Mouse (Mus musculus): ENCODE measurements at regions not wholly inside any gene's neighbourhood (a gene's known extent, or its start where the extent isn't known, plus 50 kb on each side); places are given as distances from the start of the nearest gene placed in this dataset.

DNA sequence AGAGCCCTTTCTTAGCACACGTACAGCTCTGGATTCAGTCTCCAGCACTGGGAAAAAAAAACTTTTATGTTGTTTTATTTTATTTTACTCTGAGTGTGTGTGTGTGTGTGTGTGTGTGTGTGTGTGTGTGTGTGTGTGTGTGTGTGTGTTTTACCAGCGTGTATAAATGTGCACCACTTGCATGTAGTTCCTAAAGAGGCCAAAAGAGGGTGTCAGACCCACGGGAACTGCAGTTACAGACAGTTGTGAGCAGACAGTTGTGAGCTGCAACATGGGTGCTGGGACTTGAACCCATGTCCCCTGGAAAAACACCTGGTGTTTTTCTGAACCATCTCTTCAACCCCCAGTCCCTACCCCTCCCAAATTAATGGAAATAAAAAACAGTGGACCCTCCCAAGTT is 165.1 kb upstream of the Plekha5 start:
- Histone ChIP-seq H3K4me3 (ENCODE audit: control insufficient read depth, low read depth, low read length) (no peak overlapping the region), H3K27me3 (ENCODE audit: control insufficient read depth, insufficient read depth, low read length) (no peaks in the 10 kb centered on the region), H3K27ac (ENCODE audit: control insufficient read depth, insufficient read depth, low read depth, low read length) (no peak overlapping the region), H3K36me3 (ENCODE audit: control insufficient read depth, insufficient read depth, low read length) (no peaks in the 10 kb centered on the region), H3K4me1 (ENCODE audit: control insufficient read depth, insufficient read depth, low read length) (no peaks in the 10 kb centered on the region)
- no peak for TF ChIP-seq CTCF (IDR thresholded peaks at IDR 0.05; ENCODE audit: control insufficient read depth, insufficient read depth, insufficient replicate concordance, low read depth, low read length)
- TF ChIP-seq POLR2A (IDR thresholded peaks at IDR 0.05; ENCODE audit: control insufficient read depth, low read depth, low read length): no peak

DNA sequence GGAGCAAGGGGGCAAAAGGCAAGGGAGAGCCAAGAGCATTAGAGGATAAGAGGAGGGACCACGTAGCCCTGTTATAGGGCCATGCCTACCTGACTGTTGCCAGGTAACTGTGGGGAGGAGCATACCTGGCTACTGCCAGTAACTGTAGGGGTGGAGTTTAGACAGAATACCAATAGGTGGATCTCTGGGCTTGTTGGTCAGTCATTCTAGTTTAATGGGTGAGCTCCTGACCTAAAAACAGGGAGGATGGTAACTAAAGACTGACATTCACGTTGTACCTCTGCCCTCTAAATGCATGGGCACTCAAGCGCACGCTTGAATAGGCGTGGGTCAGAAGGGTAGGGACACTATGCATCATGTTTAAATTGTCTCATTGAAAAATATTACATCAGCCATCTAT is 165.8 kb upstream of the Plekha5 start:
- Histone ChIP-seq H3K27ac (ENCODE audit: control insufficient read depth, insufficient read depth, low read depth, low read length) (no peak overlapping the region), H3K4me1 (ENCODE audit: control insufficient read depth, insufficient read depth, low read length) (no peaks in the 10 kb centered on the region), H3K4me3 (ENCODE audit: control insufficient read depth, low read depth, low read length) (no peak overlapping the region), H3K27me3 (ENCODE audit: control insufficient read depth, insufficient read depth, low read length) (no peaks in the 10 kb centered on the region), H3K36me3 (ENCODE audit: control insufficient read depth, insufficient read depth, low read length) (no peaks in the 10 kb centered on the region)
- no peak for TF ChIP-seq CTCF (IDR thresholded peaks at IDR 0.05; ENCODE audit: control insufficient read depth, insufficient read depth, insufficient replicate concordance, low read depth, low read length)
- no peak for TF ChIP-seq POLR2A (IDR thresholded peaks at IDR 0.05; ENCODE audit: control insufficient read depth, low read depth, low read length)

DNA sequence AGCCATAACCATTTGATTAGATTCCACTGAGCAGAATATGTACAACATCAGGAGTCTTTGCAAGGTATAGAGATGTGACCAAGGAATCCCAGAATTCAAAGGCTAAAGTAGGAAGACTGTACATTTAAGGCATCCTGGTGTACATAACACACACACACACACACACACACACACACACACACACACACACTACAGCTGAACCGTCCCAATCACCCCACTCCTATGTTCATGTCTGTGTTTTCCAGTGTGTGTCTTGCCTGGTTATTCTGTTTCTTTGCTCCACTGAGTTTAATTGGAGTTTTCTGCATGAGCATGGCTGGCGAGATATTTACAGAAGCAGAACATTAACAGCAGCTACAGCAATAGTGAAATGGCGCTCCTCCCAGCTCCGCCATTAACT is 172.3 kb upstream of the Plekha5 start:
- no peak for TF ChIP-seq POLR2A (IDR thresholded peaks at IDR 0.05; ENCODE audit: control insufficient read depth, low read depth, low read length)
- no peak for TF ChIP-seq CTCF (IDR thresholded peaks at IDR 0.05; ENCODE audit: control insufficient read depth, insufficient read depth, insufficient replicate concordance, low read depth, low read length)

DNA sequence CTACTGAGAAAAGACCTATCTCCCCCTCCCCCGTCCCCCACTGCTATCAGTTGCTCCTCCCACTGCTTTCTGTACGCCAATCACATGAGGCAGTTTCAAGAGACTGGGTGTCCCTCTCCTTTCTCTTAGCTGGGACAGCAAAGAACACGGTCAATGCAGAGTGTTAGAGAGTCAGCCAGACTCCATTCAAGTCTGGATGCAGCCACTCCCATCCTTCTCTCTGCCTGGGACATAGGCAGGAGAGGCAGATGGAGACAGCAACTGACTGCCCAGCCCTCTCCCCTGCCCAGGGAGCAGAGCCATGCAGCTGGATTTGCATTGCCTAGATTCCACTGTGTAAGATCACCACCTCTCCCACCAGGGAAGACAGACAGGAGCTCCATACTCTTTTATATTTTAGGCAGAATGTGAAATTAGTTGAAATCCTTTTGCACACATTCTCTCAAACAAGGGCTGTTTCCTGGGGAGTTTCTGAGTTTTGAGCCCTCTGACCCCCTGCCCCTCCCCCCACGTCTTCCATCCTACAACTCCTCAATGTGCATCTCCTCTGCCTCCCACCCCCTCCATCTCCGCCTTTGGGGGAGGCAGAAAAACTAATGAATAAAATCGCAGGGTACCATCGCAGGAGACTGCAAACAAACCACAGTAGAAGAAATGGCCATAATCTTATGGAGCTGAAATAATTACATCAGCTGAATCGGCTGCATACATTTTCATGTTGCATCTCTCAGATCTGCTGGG is 180.3 kb upstream of the Plekha5 start:
- TF ChIP-seq POLR2A (IDR thresholded peaks at IDR 0.05; ENCODE audit: control insufficient read depth, low read depth, low read length) (no peak), CTCF (IDR thresholded peaks at IDR 0.05; ENCODE audit: control insufficient read depth, insufficient read depth, insufficient replicate concordance, low read depth, low read length) (no peak)
- no peak overlapping the region for H3K27ac ChIP-seq (ENCODE audit: control insufficient read depth, insufficient read depth, low read depth, low read length)
- no peaks in the 10 kb centered on the region; the same call in 1 of the 2 replicates for H3K4me1 ChIP-seq (ENCODE audit: control insufficient read depth, insufficient read depth, low read length)
- H3K4me3 ChIP-seq (ENCODE audit: control insufficient read depth, low read depth, low read length): no peak overlapping the region
- no peaks in the 10 kb centered on the region for H3K36me3 ChIP-seq (ENCODE audit: control insufficient read depth, insufficient read depth, low read length)
- H3K27me3 ChIP-seq (ENCODE audit: control insufficient read depth, insufficient read depth, low read length): no peaks in the 10 kb centered on the region

More for the DNA sequence above, 172.3 kb upstream of the Plekha5 start:
- H3K4me1 ChIP-seq (ENCODE audit: control insufficient read depth, insufficient read depth, low read length): no peaks in the 10 kb centered on the region
- no peaks in the 10 kb centered on the region for H3K36me3 ChIP-seq (ENCODE audit: control insufficient read depth, insufficient read depth, low read length)
- no peaks in the 10 kb centered on the region for H3K27me3 ChIP-seq (ENCODE audit: control insufficient read depth, insufficient read depth, low read length)
- H3K27ac ChIP-seq (ENCODE audit: control insufficient read depth, insufficient read depth, low read depth, low read length): no peak overlapping the region
- H3K4me3 ChIP-seq (ENCODE audit: control insufficient read depth, low read depth, low read length): no peak overlapping the region

DNA sequence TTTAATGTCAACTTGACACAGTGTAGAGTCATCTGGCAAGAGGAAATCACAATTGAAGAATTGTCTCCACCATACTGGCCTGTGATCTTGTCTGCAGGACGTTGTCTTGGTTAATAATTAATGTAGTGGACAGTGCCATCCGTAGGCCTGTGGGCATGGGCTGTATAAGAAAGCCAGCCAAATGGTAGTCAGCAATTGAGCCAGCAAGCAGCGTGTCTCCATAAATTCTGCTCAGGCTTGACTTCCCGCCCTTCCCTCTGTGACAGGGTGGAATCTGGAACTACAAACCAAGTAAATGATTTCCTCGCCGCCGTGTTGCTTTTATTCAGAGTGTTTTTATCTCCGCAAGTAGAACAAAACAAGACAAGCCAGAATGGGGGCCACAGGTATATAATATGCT is 184.5 kb upstream of the Plekha5 start:
- Histone ChIP-seq H3K27ac (ENCODE audit: control insufficient read depth, insufficient read depth, low read depth, low read length) (no peak overlapping the region), H3K4me1 (ENCODE audit: control insufficient read depth, insufficient read depth, low read length) (no peaks in the 10 kb centered on the region; the same call in 1 of the 2 replicates), H3K36me3 (ENCODE audit: control insufficient read depth, insufficient read depth, low read length) (no peaks in the 10 kb centered on the region), H3K27me3 (ENCODE audit: control insufficient read depth, insufficient read depth, low read length) (no peaks in the 10 kb centered on the region), H3K4me3 (ENCODE audit: control insufficient read depth, low read depth, low read length) (no peak overlapping the region)
- TF ChIP-seq POLR2A (IDR thresholded peaks at IDR 0.05; ENCODE audit: control insufficient read depth, low read depth, low read length): no peak
- TF ChIP-seq CTCF (IDR thresholded peaks at IDR 0.05; ENCODE audit: control insufficient read depth, insufficient read depth, insufficient replicate concordance, low read depth, low read length): no peak

DNA sequence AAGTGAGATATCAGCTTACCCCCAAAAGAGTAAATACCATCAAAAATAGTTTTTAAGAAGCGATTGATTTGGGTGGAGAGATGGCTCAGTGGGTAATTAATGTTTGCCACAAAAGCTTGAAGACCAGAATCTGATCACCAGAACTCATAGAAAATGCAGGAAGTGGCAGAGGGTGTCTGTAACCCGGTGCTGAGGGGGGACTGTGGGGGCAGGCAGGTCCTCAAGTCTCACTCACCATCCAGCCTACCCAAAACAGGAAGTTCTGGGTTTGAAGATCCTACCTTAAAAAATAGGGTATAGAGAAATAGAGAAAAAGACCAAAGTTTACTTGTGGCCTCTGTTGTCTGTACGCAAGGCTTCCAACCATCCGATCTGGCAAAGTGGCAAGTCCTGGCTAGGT is 190.3 kb upstream of the Plcz1 start:
- Histone ChIP-seq H3K27me3 (ENCODE audit: control insufficient read depth, insufficient read depth, low read length) (no peaks in the 10 kb centered on the region), H3K4me3 (ENCODE audit: control insufficient read depth, low read depth, low read length) (no peak overlapping the region), H3K4me1 (ENCODE audit: control insufficient read depth, insufficient read depth, low read length) (no peaks in the 10 kb centered on the region), H3K27ac (ENCODE audit: control insufficient read depth, insufficient read depth, low read depth, low read length) (no peak overlapping the region), H3K36me3 (ENCODE audit: control insufficient read depth, insufficient read depth, low read length) (no peaks in the 10 kb centered on the region)
- no peak for TF ChIP-seq POLR2A (IDR thresholded peaks at IDR 0.05; ENCODE audit: control insufficient read depth, low read depth, low read length)
- no peak for TF ChIP-seq CTCF (IDR thresholded peaks at IDR 0.05; ENCODE audit: control insufficient read depth, insufficient read depth, insufficient replicate concordance, low read depth, low read length)

DNA sequence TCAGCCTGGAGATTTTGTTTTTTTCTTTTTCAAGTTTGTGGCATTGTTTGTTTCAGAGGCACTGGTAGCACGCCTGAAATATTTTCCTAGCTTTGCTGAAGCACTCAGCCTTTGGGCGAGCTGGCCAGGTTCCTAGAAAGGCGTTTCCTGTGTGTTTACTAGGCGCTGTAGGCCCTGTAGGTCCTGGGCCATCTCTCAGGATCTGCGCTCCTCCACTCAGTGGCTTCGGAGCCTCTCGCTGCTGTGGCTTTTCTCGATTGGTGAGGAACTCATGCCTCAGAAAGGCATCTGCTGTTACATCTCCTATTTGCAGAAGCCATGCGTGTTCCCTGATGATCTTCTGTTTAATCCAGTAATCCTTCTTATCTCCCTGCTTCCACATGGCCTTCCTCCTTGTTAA is 188.0 kb upstream of the Plcz1 start:
- TF ChIP-seq POLR2A (IDR thresholded peaks at IDR 0.05; ENCODE audit: control insufficient read depth, low read depth, low read length) (no peak), CTCF (IDR thresholded peaks at IDR 0.05; ENCODE audit: control insufficient read depth, insufficient read depth, insufficient replicate concordance, low read depth, low read length) (no peak)
- H3K27me3 ChIP-seq (ENCODE audit: control insufficient read depth, insufficient read depth, low read length): no peaks in the 10 kb centered on the region
- H3K27ac ChIP-seq (ENCODE audit: control insufficient read depth, insufficient read depth, low read depth, low read length): no peak overlapping the region
- H3K4me1 ChIP-seq (ENCODE audit: control insufficient read depth, insufficient read depth, low read length): no peaks in the 10 kb centered on the region
- H3K36me3 ChIP-seq (ENCODE audit: control insufficient read depth, insufficient read depth, low read length): no peaks in the 10 kb centered on the region
- no peak overlapping the region for H3K4me3 ChIP-seq (ENCODE audit: control insufficient read depth, low read depth, low read length)

All from testis, adult 2 months (tissue).